In the genomic region with DNA sequence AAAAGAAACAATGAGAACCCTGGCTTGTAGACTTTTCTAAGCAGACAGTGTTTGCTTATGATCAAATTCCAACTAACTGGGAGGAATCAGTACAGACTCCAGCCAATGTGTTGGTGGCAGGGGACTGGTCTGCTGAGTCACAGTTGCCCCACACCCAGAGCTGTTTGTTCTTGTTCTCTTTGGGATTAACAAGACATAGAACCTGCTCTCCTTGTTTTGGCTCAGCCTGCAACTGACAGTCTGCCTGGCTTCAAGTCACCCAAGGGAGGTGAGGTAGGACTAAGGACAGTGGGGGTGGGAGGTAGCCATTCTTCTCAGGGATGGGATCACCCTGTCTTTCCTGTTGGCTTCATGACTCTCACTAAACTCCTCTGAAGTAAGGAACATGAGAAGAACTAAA, we compare ENCODE assay signal across 11 mouse cellular contexts. TPM values are rescaled to one million over a fixed set of nuclear protein-coding genes. Genes with fewer than 3 reads are reported as not detected.
DNase-seq lines count a peak whose midpoint lies in the region; ATAC-seq and TF ChIP-seq lines count a peak whose summit lies in the region.
"Had no signal": no experiment of that assay in that cellular context is flagged by ENCODE, and none has a peak within 500 bp of the region (broad histone marks: within the 10 kb centered on the region; RNA-seq: fewer than 3 reads in every experiment).

No protein-coding gene starts in this region.

- no peak overlapping the region; the same call in 1 of the 2 replicates for H3K9ac ChIP-seq in liver, postnatal 0 days (replicated peaks)
- H3K9ac ChIP-seq: lung, embryonic 15.5 days had no signal

- peak overlapping the region; percentile 61 for H3K4me3 ChIP-seq in liver, postnatal 0 days (ENCODE audit: low read depth, low read length)
- H3K4me3 ChIP-seq: hindbrain, embryonic 10.5 days; lung, embryonic 15.5 days had no signal

- no peak for TF ChIP-seq CTCF in liver, postnatal 0 days (IDR thresholded peaks at IDR 0.05; ENCODE audit: low read depth)

- no peaks in the 10 kb centered on the region for H3K9me3 ChIP-seq in liver, postnatal 0 days (ENCODE audit: low read length)
- H3K9me3 ChIP-seq: hindbrain, embryonic 10.5 days; lung, embryonic 15.5 days had no signal

- no peaks in the 10 kb centered on the region for H3K27me3 ChIP-seq in liver, postnatal 0 days (ENCODE audit: insufficient read depth, low read length)
- H3K27me3 ChIP-seq: lung, embryonic 15.5 days had no signal

- H3K27ac ChIP-seq in liver, postnatal 0 days (ENCODE audit: low read depth) = peak overlapping the region; percentile 86
- H3K27ac ChIP-seq: hindbrain, embryonic 10.5 days; lung, embryonic 15.5 days had no signal

- peak overlapping the region; percentile 80 for H3K4me2 ChIP-seq in liver, postnatal 0 days (ENCODE audit: low read depth, low read length)
- H3K4me2 ChIP-seq: lung, embryonic 15.5 days had no signal

- ATAC-seq in liver, postnatal 0 days = peak; percentile 66

- no peaks in the 10 kb centered on the region; the same call in 1 of the 2 replicates for H3K36me3 ChIP-seq in liver, postnatal 0 days (replicated peaks; ENCODE audit: insufficient read depth, low read length)
- H3K36me3 ChIP-seq: lung, embryonic 15.5 days had no signal

- H3K4me1 ChIP-seq in liver, postnatal 0 days (ENCODE audit: insufficient read depth) = peaks cover 2% of the 10 kb centered on the region
- H3K4me1 ChIP-seq: hindbrain, embryonic 10.5 days; lung, embryonic 15.5 days had no signal

- peak; percentile 20; the same call in 1 of the 2 replicates for TF ChIP-seq EP300 in liver, postnatal 0 days (IDR thresholded peaks at IDR 0.05; ENCODE audit: low read depth)

- peak; percentile 36 to 68 for DNase-seq in adrenal gland, adult (ENCODE audit: inconsistent age in 2 of 2, low spot score in 1 of 2)
- no peak for DNase-seq in adrenal gland, adult 8-10 months
- DNase-seq in urinary bladder, postnatal 36 days (ENCODE audit: low spot score in 2 of 2) = peak; percentile 26 to 48
- DNase-seq in urinary bladder, postnatal 25 days (ENCODE audit: low spot score) = no peak
- DNase-seq in liver, postnatal 0 days = peak; percentile 59
- no peak for DNase-seq in T-cell, adult 2 months (ENCODE audit: low spot score)
- no peak for DNase-seq in cerebellum, adult 9-10 months
- no peak for DNase-seq in kidney, postnatal 36 days
- DNase-seq: thymus, postnatal 36 days had no signal

RNA-seq across cellular contexts. Expression of a gene that starts 4.6 kb away (rescaled TPM):
- 100 to 1,000 TPM; 190 to 204 (median 198) TPM for total RNA-seq in adrenal gland, adult 8-10 months (2022)
- polyA plus RNA-seq in liver, postnatal 0 days (2015; fragmentation: Nextera tagmentation; extraction: Ambion mirVana) = 21.9 and 24.3 TPM in 2 replicates

RNA-seq across cellular contexts. Expression of a gene that starts 31.4 kb away (rescaled TPM):
- total RNA-seq in adrenal gland, adult 8-10 months (2022) = 100 to 1,000 TPM in 2 of 4 experiments, 10 to 100 TPM in 2; 68.7 to 107 (median 88.8) TPM
- 11.7 and 12.9 TPM in 2 replicates for polyA plus RNA-seq in liver, postnatal 0 days (2015; fragmentation: Nextera tagmentation; extraction: Ambion mirVana)

RNA-seq across cellular contexts. Expression of a gene that starts 31.4 kb away (rescaled TPM):
- 10 to 100 TPM; 25.4 to 44.8 (median 33.5) TPM for total RNA-seq in adrenal gland, adult 8-10 months (2022)
- polyA plus RNA-seq in liver, postnatal 0 days (2015; fragmentation: Nextera tagmentation; extraction: Ambion mirVana) = 9.7 and 11.1 TPM in 2 replicates

RNA-seq across cellular contexts. Expression of a gene that starts 51.3 kb away (rescaled TPM):
- 10 to 100 TPM; 22.6 to 29.6 (median 26.1) TPM for total RNA-seq in adrenal gland, adult 8-10 months (2022)
- polyA plus RNA-seq in liver, postnatal 0 days (2015; fragmentation: Nextera tagmentation; extraction: Ambion mirVana) = 7.7 and 7.8 TPM in 2 replicates

RNA-seq across cellular contexts. Expression of a gene that starts 51.4 kb away (rescaled TPM):
- 10 to 100 TPM; 65.7 to 68.0 (median 66.7) TPM for total RNA-seq in adrenal gland, adult 8-10 months (2022)
- 38.3 TPM in 2 replicates for polyA plus RNA-seq in liver, postnatal 0 days (2015; fragmentation: Nextera tagmentation; extraction: Ambion mirVana)

Comparison
In these comparisons a context has a peak if more than half of its experiments do, and no peak if none do; other contexts are left out.
1. DNase-seq: peak in adrenal gland, adult (2 of 2), urinary bladder, postnatal 36 days (2 of 2) and liver, postnatal 0 days (single experiment); none in adrenal gland, adult 8-10 months (single experiment), urinary bladder, postnatal 25 days (single experiment), T-cell, adult 2 months (single experiment), cerebellum, adult 9-10 months (single experiment) and kidney, postnatal 36 days (0 of 2).